Mouse (Mus musculus): ENCODE results near the gene Chd4. TPM values are rescaled to one million over a fixed set of nuclear protein-coding genes. Genes with fewer than 3 reads are reported as not detected.
A peak's percentile ranks its signal among the peaks of the same experiment; 100 is the strongest.

Gene Chd4
- total RNA-seq, 1 experiment from 2014 or later: 203 TPM

DNA sequence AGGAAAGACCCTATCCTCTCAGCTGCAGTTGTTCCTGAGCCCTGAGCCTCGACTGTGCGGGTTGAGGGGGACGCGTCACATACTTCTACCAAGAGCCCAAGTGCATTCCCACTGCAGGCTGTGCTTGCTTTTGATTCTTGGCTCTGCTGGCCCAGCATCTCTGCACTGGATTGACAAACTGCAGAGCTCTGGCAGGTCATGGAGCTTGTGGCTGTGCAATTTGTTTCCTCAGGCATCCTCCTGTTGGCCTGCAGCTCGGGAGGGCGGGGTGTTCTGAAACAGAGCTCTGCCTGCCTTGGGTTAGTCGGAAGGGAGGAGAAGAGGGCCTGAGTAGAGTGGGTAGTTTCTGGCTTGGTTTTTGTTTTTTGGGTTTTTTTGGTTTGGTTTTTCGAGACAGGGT is 46.7 kb downstream of the Chd4 start:
- DNase-seq: no peak

DNA sequence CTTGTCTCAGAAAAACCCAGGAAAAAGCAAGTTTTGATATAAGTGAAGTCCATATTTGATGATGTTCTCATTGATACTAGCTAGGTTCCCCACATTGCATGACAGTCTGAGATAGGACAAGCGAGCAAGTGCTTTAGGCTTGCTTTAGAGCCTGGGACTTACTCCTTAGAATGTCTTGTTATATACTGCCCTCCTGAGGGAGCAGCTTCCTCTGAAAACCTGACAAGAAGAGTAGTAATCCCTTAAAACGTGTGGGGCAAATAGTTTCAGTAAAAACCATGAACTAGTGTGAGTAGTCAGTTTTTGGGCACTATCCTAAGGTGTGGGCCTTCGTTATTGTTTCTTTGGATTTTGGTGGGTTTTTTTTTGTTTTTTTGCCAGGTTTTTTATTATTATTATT is 47.3 kb downstream of the Chd4 start:
- no peak for DNase-seq

GRCm38 (mm10) chr6:125143904-125144303 is 48.1 kb downstream of the Chd4 start:
- DNase-seq: no peak

- peak; percentile 87 for DNase-seq
Observed at GRCm38 (mm10) chr6:125145001-125145400, 49.2 kb downstream of the Chd4 start, which contains the start of gene Iffo1. TSS of gene Iffo1 (plus strand) at chr6:125145241.

DNA sequence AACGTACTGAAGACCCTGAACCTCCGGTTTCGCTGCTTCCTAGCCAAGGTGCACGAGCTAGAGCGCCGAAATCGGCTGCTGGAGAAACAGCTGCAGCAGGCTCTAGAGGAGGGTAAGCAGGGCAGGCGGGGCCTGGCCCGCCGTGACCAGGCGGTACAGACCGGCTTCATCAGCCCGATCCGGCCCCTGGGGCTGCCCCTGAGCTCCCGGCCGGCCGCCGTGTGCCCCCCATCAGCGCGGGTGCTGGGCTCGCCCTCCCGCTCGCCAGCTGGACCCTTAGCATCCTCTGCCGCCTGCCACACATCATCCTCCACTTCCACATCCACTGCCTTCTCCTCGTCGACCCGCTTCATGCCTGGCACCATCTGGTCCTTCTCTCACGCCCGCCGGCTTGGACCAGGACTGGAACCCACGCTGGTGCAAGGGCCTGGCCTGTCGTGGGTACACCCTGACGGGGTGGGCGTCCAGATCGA is 49.7 kb downstream of the Chd4 start:
- DNase-seq: peak; percentile 35

- no peak for DNase-seq
Observed at GRCm38 (mm10) chr6:125146148-125146547, 50.4 kb downstream of the Chd4 start.

DNA sequence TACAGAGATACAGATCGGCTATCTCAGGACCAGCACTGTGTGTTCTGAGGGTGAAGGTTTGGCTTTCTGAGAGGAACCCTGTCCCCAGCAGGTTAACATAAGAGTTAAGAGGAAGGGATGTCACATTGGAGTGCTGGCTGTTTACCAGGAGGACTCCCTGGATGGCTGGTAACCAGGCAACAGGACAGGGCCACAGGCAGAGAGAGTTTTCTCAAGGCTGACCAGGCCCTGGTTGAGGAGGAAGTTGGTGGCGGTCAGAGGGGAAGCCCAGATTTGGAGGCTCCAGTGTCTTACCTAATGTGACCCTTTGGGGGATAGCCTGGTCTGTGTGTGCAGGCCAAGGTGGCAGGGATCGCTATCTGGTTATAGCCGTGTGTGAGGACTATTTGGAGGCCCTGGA is 51.0 kb downstream of the Chd4 start:
- DNase-seq: peak; percentile 42

DNA sequence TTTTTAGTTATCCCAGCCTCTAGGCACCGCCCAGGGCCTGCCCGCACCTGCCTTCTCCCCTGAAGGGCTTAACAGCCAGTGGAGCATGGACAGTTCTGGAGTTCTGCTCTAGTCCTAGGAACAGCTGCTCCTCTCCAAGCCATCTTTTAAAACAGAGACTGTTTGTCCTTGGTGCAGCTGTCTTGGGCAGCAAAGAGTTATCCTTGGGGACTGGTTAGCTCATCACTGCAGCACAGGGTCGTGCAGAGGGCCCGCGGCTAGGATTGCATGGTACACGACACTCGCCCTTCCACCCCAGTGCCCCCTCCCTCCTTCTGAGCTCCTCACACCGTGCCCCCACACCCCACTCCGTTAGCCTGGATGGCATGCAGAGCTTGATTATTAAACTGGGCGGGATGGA is 51.5 kb downstream of the Chd4 start:
- no peak for DNase-seq

DNA sequence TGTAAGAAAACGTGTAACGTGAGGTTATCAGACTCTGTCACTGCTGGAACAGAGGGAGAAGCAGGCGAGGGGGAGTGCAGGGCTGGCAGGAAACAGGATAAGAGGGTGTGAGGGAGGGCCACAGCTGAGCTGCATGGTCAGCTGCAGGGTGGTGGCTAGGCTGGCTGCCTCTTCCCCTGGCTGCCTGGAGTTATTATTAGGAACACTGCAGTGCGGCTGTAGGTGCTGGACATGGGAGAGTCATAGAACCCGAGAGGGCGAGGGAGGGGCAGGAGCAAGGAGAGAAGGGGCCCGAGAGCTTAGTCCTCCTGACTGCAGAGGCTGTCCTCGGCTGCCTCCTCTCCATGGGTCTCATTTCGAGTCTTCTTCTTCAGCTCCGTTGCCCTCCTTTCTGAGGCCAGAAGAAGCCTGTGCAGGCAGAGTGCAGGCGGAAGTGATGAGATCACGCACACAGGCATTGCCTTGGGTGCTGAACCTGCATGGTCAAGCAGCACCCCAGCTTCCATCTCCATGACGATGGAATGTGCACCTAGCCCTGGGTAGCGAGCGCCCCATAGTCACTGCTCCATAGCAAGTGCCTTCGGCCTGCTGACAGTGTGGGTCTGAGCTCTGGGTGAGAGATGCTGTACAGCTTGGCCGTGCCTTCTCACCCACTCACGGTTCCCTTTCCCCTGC is 52.6 kb downstream of the Chd4 start:
- peak; percentile 31 for DNase-seq

DNA sequence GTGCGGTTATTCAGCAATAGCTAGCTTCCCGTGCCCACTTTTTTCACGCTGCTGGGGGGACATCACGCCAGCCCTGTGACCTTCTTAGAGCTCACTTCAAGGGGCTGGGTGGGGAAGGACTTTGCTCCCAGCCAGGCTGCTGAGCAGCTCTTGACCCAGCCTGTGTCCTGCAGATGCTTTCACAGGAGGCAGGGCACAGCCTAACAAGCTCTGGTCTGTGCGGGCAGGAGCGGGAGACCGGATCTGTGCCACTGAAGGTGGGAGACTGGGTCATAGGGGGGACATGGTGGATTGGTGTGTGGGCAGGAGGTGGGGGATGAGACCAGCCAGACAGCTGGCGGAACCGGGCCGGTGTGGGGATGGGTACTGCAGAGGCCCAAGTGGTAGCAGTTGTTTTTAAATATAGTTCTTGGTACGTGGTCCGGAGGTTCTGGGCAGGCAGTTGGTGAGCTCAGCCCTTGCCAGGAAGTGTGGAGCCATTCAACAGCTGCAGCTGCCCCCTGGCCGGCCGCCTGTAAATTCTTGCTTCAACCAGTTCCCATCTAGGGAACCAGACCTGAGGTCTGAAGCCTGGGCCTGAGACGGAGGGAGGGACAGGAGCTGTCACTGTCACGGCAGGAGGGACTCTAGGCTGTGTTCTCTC is 53.3 kb downstream of the Chd4 start:
- no peak for DNase-seq

DNA sequence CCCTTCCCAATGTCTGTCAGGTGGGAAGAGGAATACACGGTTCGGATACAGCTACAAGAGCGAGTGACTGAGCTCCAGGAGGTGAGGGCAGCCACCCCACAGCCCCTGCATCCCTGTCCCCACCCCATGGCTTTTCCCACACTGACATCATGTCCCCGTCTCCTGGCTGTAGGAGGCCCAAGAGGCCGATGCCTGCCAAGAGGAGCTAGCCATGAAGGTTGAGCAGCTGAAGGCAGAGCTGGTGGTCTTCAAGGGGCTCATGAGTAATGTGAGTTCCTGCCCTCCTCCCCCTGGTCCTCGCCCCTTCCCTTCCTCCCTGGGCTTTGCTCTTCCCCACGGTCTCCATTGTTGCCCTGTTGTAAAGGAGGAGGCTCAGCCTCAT is 53.8 kb downstream of the Chd4 start:
- DNase-seq: no peak

- DNase-seq: no peak
Observed at GRCm38 (mm10) chr6:125152212-125153017, 56.6 kb downstream of the Chd4 start.

DNA sequence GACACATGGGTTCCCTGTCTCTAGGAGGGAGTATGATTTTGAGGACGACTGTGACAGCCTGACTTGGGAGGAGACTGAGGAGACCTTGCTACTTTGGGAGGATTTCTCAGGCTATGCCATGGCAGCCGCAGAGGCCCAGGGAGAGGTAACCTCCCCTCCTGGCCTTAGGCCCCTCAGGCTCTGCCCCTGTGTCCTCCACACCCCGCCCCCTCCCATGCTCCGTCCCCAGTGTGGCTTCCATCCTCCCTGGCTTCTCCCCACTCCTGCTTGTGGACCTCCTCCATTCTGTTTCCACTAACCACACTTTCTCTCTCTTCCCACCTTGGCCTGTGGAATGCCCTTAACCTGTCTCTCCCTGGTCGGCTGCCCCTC is 57.2 kb downstream of the Chd4 start:
- DNase-seq: no peak

DNA sequence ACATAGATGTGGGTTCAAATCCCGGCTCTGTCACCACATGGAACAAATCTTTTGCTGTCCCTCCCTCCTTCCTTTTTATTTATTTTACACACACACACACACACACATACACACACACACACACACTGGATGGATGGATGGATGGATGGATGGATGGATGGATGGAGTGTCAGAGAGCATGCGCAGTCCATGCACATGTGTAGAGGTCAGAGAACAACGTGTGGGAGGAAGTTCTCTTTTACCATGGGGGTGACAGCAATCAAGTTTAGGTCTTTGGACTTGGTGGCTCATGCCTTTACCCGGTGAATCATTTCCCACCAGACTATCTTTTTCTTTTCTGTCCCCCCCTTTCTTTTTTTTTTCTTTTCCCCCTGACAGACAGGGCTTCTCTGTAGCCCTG is 57.9 kb downstream of the Chd4 start:
- DNase-seq: no peak

GRCm38 (mm10) chr6:125154550-125154949 is 58.8 kb downstream of the Chd4 start:
- no peak for DNase-seq

GRCm38 (mm10) chr6:125155262-125155661 is 59.5 kb downstream of the Chd4 start:
- no peak for DNase-seq

DNA sequence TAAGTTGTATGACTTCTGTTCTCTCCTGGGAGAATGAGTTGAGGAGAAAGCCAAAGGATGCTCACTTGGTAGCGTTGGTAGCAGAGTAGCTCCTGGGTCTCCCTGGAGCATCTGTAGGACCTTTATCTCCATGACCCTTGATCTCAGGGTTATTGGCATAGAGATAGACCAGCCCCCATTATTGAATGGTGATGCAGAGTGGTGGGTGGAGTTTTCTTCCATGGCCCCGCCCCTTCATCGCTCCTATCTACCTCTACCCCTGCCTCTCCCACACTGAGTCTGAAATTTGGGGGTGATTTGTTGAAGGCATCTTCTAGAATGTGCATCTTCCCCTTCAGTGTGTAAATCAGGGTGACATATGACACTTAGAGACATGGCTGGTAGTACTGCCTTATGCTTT is 60.7 kb downstream of the Chd4 start:
- no peak for DNase-seq

DNA sequence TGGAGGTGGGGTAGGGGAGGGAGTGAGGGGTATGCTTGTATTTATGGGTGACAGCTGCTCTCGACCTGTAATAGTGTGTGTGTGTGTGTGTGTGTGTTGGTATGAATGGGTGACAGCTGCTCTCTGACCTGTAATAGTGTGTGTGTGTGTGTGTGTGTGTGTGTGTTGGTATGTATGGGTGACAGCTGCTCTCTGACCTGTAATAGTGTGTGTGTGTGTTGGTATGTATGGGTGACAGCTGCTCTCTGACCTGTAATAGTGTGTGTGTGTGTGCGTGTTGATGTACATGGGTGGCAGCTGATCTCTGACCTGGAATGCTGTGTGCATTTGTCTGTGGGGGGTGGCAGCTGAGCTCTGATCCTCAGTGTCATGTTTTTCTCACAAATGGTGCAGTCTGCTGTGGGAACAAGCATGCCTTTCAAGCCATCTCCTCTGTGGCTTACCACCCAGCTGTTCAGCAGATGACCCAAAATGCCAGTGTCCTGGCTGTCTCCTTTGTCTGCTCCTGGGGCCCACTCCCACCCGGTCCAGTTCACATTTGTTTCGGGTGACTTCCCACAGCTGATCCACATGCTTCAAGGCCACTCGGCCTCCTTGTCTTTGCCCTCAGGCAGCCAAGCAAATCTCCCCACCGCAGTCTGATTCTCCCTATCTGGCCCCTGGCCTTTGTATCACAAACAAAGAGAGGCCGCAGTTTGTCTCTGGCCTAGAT is 61.3 kb downstream of the Chd4 start:
- DNase-seq: no peak

GRCm38 (mm10) chr6:125158944-125159492 is 63.2 kb downstream of the Chd4 start:
- no peak for DNase-seq

- DNase-seq: no peak
Observed at GRCm38 (mm10) chr6:125159773-125160557, 64.2 kb downstream of the Chd4 start.

DNA sequence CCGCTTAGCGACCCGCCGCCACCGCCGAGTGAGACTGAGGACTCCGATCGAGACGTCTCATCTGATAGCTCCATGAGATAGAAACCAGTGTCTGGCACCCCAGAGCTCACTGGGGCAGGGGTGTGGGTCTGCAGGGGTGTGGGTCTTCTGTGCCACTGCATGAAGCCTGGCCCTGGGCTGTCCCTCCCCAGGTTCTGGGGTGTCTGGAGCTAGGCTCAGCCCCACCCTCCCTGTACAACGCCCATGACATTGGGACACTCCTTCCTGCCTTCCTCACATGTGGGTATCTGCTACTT is 64.7 kb downstream of the Chd4 start:
- no peak for DNase-seq

All from adrenal gland, postnatal 25 days (tissue).